In the genomic region with DNA sequence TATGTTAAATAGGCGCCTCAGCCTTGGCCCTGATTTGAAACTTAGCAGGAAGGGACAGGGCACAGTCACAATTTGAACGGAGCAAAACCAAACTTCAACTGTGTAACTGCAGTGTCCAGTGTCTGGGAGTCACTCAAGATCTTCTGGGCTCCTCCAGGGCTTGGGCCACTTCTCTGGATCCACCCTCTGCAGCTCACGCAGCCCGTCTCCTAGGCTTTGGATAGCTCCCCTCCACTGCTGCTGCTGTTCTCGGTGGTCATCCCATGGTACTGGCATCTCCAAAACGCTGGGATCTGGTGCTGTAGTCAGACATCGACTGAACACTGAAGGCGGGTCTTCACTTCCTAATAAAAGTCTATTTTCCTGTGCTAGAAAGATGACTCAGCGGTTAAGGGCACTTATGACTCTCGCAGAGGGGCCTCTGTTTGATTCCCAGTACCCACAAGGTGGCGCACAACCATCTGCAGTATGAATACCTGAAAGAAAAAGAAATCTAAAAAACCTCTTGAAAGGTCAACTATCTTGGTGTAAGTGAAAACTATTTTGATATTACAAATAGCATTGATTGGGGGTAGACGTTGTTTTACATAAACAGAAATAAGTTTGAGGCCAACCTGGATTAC, we compare ENCODE assay signal across 9 mouse cellular contexts. TPM values are rescaled to one million over a fixed set of nuclear protein-coding genes. Genes with fewer than 3 reads are reported as not detected.
DNase-seq lines count a peak whose midpoint lies in the region; ATAC-seq and TF ChIP-seq lines count a peak whose summit lies in the region.
"Had no signal": no experiment of that assay in that cellular context is flagged by ENCODE, and none has a peak within 500 bp of the region (broad histone marks: within the 10 kb centered on the region; RNA-seq: fewer than 3 reads in every experiment).

No protein-coding gene starts in this region.

- no peak overlapping the region for H3K4me2 ChIP-seq in heart, postnatal 0 days (ENCODE audit: low read depth, low read length)
- no peak overlapping the region for H3K4me2 ChIP-seq in heart, embryonic 11.5 days
- 0 out of 2 replicates have a peak overlapping the region, but pooled peaks have one; percentile 8 for H3K4me2 ChIP-seq in liver, embryonic 12.5 days
- no peak overlapping the region for H3K4me2 ChIP-seq in stomach, postnatal 0 days (replicated peaks; ENCODE audit: low read depth)

- peak; percentile 18 for DNase-seq in heart, postnatal 0 days (ENCODE audit: low spot score)
- peak; percentile 45 for DNase-seq in CD4-positive helper T cell, adult 2 months (ENCODE audit: low read depth, low spot score)
- DNase-seq in c-Kit-positive CD71-positive TER-119-negative erythroid progenitor cells, embryonic 14.5 days (ENCODE audit: low read depth) = peak; percentile 51
- peak; percentile 30 for DNase-seq in stomach, postnatal 0 days (ENCODE audit: low spot score)
- DNase-seq in gastrocnemius, adult 18-20 months (ENCODE audit: low spot score) = no peak
- no peak for DNase-seq in cerebellum, postnatal 4 days (ENCODE audit: low spot score in 2 of 2)

- H3K9me3 ChIP-seq in heart, postnatal 0 days (replicated peaks; ENCODE audit: control insufficient read depth, low read length) = no peaks in the 10 kb centered on the region
- 0 out of 2 replicates have a peak, but pooled peaks cover 2% of the 10 kb centered on the region for H3K9me3 ChIP-seq in heart, embryonic 11.5 days (replicated peaks; ENCODE audit: control insufficient read depth, low read length)
- no peaks in the 10 kb centered on the region for H3K9me3 ChIP-seq in liver, embryonic 12.5 days (replicated peaks)
- no peaks in the 10 kb centered on the region for H3K9me3 ChIP-seq in stomach, postnatal 0 days (ENCODE audit: control insufficient read depth, low read length)
- H3K9me3 ChIP-seq: limb, embryonic 13.5 days had no signal

- no peaks in the 10 kb centered on the region for H3K4me1 ChIP-seq in heart, postnatal 0 days (ENCODE audit: control insufficient read depth, insufficient read depth)
- H3K4me1 ChIP-seq in heart, embryonic 11.5 days (ENCODE audit: control insufficient read depth, insufficient read depth, low read length) = 0 out of 2 replicates have a peak, but pooled peaks cover under 1% of the 10 kb centered on the region
- H3K4me1 ChIP-seq in liver, embryonic 12.5 days = peaks cover 17% of the 10 kb centered on the region
- no peaks in the 10 kb centered on the region for H3K4me1 ChIP-seq in stomach, postnatal 0 days (replicated peaks; ENCODE audit: control insufficient read depth, insufficient read depth)

- H3K27ac ChIP-seq in heart, postnatal 0 days (ENCODE audit: low read depth) = no peak overlapping the region
- no peak overlapping the region for H3K27ac ChIP-seq in heart, embryonic 11.5 days (ENCODE audit: low read depth, low read length)
- H3K27ac ChIP-seq in liver, embryonic 12.5 days = no peak overlapping the region
- no peak overlapping the region for H3K27ac ChIP-seq in stomach, postnatal 0 days (replicated peaks)
- H3K27ac ChIP-seq: limb, embryonic 13.5 days had no signal

- WGBS in heart, postnatal 0 days = 66% methylated on average over 12 of the region's 12 CpGs
- 52% methylated on average over 12 of the region's 12 CpGs for WGBS in heart, embryonic 11.5 days (ENCODE audit: insufficient replicate concordance)
- WGBS in liver, embryonic 12.5 days (ENCODE audit: insufficient replicate concordance) = 44% methylated on average over 12 of the region's 12 CpGs
- WGBS in stomach, postnatal 0 days = 65% methylated on average over 12 of the region's 12 CpGs

- no peaks in the 10 kb centered on the region for H3K36me3 ChIP-seq in heart, postnatal 0 days (replicated peaks; ENCODE audit: control insufficient read depth, insufficient read depth, low read length)
- no peaks in the 10 kb centered on the region for H3K36me3 ChIP-seq in heart, embryonic 11.5 days (ENCODE audit: control insufficient read depth, insufficient read depth, low read length)
- no peaks in the 10 kb centered on the region for H3K36me3 ChIP-seq in liver, embryonic 12.5 days
- H3K36me3 ChIP-seq in stomach, postnatal 0 days (ENCODE audit: control insufficient read depth, insufficient read depth, low read length) = no peaks in the 10 kb centered on the region
- H3K36me3 ChIP-seq: limb, embryonic 13.5 days had no signal

- no peaks in the 10 kb centered on the region for H3K27me3 ChIP-seq in heart, postnatal 0 days (ENCODE audit: control insufficient read depth, insufficient read depth, low read length)
- no peaks in the 10 kb centered on the region for H3K27me3 ChIP-seq in heart, embryonic 11.5 days (ENCODE audit: control insufficient read depth, insufficient read depth, low read length)
- no peaks in the 10 kb centered on the region for H3K27me3 ChIP-seq in liver, embryonic 12.5 days (replicated peaks)
- no peaks in the 10 kb centered on the region for H3K27me3 ChIP-seq in stomach, postnatal 0 days (ENCODE audit: control insufficient read depth, insufficient read depth, low read length)

- no peak for TF ChIP-seq EP300 in heart, postnatal 0 days (IDR thresholded peaks at IDR 0.05; ENCODE audit: low read depth)
- TF ChIP-seq EP300 in stomach, postnatal 0 days (optimal IDR thresholded peaks at IDR 0.05) = no peak

- ATAC-seq in heart, postnatal 0 days (ENCODE audit: insufficient read depth, low read depth) = no peak
- ATAC-seq in heart, embryonic 11.5 days (replicated peaks; ENCODE audit: insufficient number of reproducible peaks, low FRiP score, low TSS enrichment) = no peak
- ATAC-seq in liver, embryonic 12.5 days = no peak
- no peak for ATAC-seq in stomach, postnatal 0 days (ENCODE audit: low FRiP score, low TSS enrichment)

- peak; percentile 21; the same call in 1 of the 2 replicates for TF ChIP-seq CTCF in heart, postnatal 0 days (IDR thresholded peaks at IDR 0.05; ENCODE audit: low read depth)
- peak; percentile 51 for TF ChIP-seq CTCF in stomach, postnatal 0 days (IDR thresholded peaks at IDR 0.05; ENCODE audit: low read depth)

- H3K9ac ChIP-seq in heart, postnatal 0 days (replicated peaks; ENCODE audit: low read depth, low read length) = no peak overlapping the region
- no peak overlapping the region for H3K9ac ChIP-seq in heart, embryonic 11.5 days (ENCODE audit: low read depth, low read length)
- H3K9ac ChIP-seq in liver, embryonic 12.5 days = no peak overlapping the region
- H3K9ac ChIP-seq in stomach, postnatal 0 days (ENCODE audit: low read length) = no peak overlapping the region

- no peak overlapping the region for H3K4me3 ChIP-seq in heart, postnatal 0 days (ENCODE audit: low read depth, low read length)
- no peak overlapping the region for H3K4me3 ChIP-seq in heart, embryonic 11.5 days (ENCODE audit: low read depth, low read length)
- H3K4me3 ChIP-seq in liver, embryonic 12.5 days = no peak overlapping the region
- H3K4me3 ChIP-seq in stomach, postnatal 0 days (ENCODE audit: low read depth, low read length) = no peak overlapping the region

RNA-seq across cellular contexts. Expression of a gene that starts 14.5 kb away (rescaled TPM):
- 3.0 and 10.8 TPM in 2 replicates for total RNA-seq in heart, postnatal 0 days (2014; rRNA removed; ENCODE audit: low replicate concordance)
- polyA plus RNA-seq in heart, postnatal 0 days (2015; fragmentation: Nextera tagmentation; extraction: Ambion mirVana) = 4.1 and 5.8 TPM in 2 replicates
- polyA plus RNA-seq in heart, embryonic 11.5 days (2014; fragmentation: Nextera tagmentation; extraction: Ambion mirVana) = 6.8 and 10.4 TPM in 2 replicates
- 14.9 and 15.1 TPM in 2 replicates for polyA plus RNA-seq in liver, embryonic 12.5 days (2016; fragmentation: Nextera tagmentation; extraction: Ambion mirVana)
- 9.9 and 12.8 TPM in 2 replicates for polyA plus RNA-seq in stomach, postnatal 0 days (2015; fragmentation: Nextera tagmentation; extraction: Ambion mirVana)
- total RNA-seq in gastrocnemius, adult 18-20 months (2021) = 10 to 100 TPM; 17.9 to 18.6 TPM

RNA-seq across cellular contexts. Expression of a gene that starts 23.9 kb away (rescaled TPM):
- total RNA-seq in heart, postnatal 0 days (2014; rRNA removed; ENCODE audit: low replicate concordance) = 4.0 and 17.6 TPM in 2 replicates
- polyA plus RNA-seq in heart, postnatal 0 days (2015; fragmentation: Nextera tagmentation; extraction: Ambion mirVana) = 11.2 and 12.2 TPM in 2 replicates
- polyA plus RNA-seq in heart, embryonic 11.5 days (2014; fragmentation: Nextera tagmentation; extraction: Ambion mirVana) = 20.6 and 21.6 TPM in 2 replicates
- 17.1 and 18.4 TPM in 2 replicates for polyA plus RNA-seq in liver, embryonic 12.5 days (2016; fragmentation: Nextera tagmentation; extraction: Ambion mirVana)
- polyA plus RNA-seq in stomach, postnatal 0 days (2015; fragmentation: Nextera tagmentation; extraction: Ambion mirVana) = 13.0 and 13.1 TPM in 2 replicates
- total RNA-seq in gastrocnemius, adult 18-20 months (2021) = 1 to 10 TPM; 5.0 to 5.7 TPM

Comparison
In these comparisons a context has a peak if more than half of its experiments do, and no peak if none do; other contexts are left out.
1. DNase-seq: peak in heart, postnatal 0 days (single experiment), CD4-positive helper T cell, adult 2 months (single experiment), c-Kit-positive CD71-positive TER-119-negative erythroid progenitor cells, embryonic 14.5 days (single experiment) and stomach, postnatal 0 days (single experiment); none in gastrocnemius, adult 18-20 months (single experiment) and cerebellum, postnatal 4 days (0 of 2).